Mouse (Mus musculus): ENCODE data around the gene Slc22a13. TPM values are rescaled to one million over a fixed set of nuclear protein-coding genes. Genes with fewer than 3 reads are reported as not detected.

Slc22a13 gene
- total and polyA plus RNA-seq, 2 experiments from 2014 or later: not detected

DNA sequence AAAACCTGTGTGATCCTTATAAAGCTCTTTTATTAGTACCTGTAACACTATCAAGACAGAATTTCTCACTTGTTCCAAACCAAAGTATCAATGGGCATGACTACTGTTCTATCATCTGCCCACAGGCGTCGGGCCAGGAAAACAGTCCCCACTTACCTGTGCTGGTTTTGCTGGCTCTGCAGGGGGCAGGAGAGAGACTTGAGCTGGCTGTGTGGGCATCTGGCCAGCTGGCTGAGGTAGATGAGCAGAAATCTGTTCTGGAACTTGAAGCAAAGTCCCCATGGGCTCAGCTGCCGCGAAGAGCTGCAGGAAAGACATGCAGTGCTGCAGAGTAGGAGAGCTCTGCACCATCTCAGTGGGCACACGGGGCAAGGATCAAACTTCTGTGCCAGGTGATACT is 37.9 kb upstream of the Slc22a13 start:
- ATAC-seq (ENCODE audit: insufficient read depth, low read depth) (no peak), DNase-seq (ENCODE audit: low spot score) (no peak)
- Histone ChIP-seq H3K9me3 (replicated peaks; ENCODE audit: control insufficient read depth, low read length) (no peaks in the 10 kb centered on the region), H3K27me3 (ENCODE audit: control insufficient read depth, insufficient read depth, low read length) (no peaks in the 10 kb centered on the region), H3K36me3 (replicated peaks; ENCODE audit: control insufficient read depth, insufficient read depth, low read length) (peaks cover 61% of the 10 kb centered on the region), H3K4me3 (ENCODE audit: low read depth, low read length) (no peak overlapping the region), H3K4me2 (ENCODE audit: low read depth, low read length) (no peak overlapping the region), H3K4me1 (ENCODE audit: control insufficient read depth, insufficient read depth) (no peaks in the 10 kb centered on the region), H3K9ac (replicated peaks; ENCODE audit: low read depth, low read length) (no peak overlapping the region), H3K27ac (ENCODE audit: low read depth) (no peak overlapping the region)
- 73% methylated on average over 5 of the region's 5 CpGs for WGBS
- no peak for TF ChIP-seq EP300 (IDR thresholded peaks at IDR 0.05; ENCODE audit: low read depth)
- TF ChIP-seq CTCF (IDR thresholded peaks at IDR 0.05; ENCODE audit: low read depth): peak; percentile 30; the same call in 1 of the 2 replicates

DNA sequence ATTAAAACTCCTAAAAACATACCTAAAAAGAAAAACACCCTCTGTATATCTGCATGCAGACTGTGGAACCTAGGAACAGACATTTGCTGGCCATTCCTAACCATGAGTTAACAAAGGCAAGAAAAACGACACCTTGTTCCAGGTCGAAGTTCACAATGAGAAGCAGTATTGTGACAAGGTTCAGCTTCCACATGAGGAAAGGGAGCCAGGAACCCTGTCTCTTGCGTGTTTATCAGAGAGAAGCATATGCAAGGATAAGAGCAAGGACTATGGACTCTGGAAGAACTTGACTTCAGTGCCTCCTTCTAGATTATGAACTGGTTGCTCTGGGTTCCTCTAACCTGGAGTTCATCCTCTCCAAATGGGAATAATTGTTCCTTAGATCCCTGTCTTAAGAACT is 35.1 kb upstream of the Slc22a13 start:
- peaks cover 62% of the 10 kb centered on the region for H3K36me3 ChIP-seq (replicated peaks; ENCODE audit: control insufficient read depth, insufficient read depth, low read length)
- ATAC-seq (ENCODE audit: insufficient read depth, low read depth): no peak
- H3K9ac ChIP-seq (replicated peaks; ENCODE audit: low read depth, low read length): no peak overlapping the region
- no peak overlapping the region for H3K4me2 ChIP-seq (ENCODE audit: low read depth, low read length)
- no peak overlapping the region for H3K27ac ChIP-seq (ENCODE audit: low read depth)
- TF ChIP-seq EP300 (IDR thresholded peaks at IDR 0.05; ENCODE audit: low read depth) (no peak), CTCF (IDR thresholded peaks at IDR 0.05; ENCODE audit: low read depth) (no peak)
- 93% methylated on average over 3 of the region's 3 CpGs for WGBS
- H3K27me3 ChIP-seq (ENCODE audit: control insufficient read depth, insufficient read depth, low read length): no peaks in the 10 kb centered on the region
- H3K9me3 ChIP-seq (replicated peaks; ENCODE audit: control insufficient read depth, low read length): no peaks in the 10 kb centered on the region
- no peaks in the 10 kb centered on the region for H3K4me1 ChIP-seq (ENCODE audit: control insufficient read depth, insufficient read depth)
- no peak overlapping the region for H3K4me3 ChIP-seq (ENCODE audit: low read depth, low read length)
- DNase-seq (ENCODE audit: low spot score): no peak

DNA sequence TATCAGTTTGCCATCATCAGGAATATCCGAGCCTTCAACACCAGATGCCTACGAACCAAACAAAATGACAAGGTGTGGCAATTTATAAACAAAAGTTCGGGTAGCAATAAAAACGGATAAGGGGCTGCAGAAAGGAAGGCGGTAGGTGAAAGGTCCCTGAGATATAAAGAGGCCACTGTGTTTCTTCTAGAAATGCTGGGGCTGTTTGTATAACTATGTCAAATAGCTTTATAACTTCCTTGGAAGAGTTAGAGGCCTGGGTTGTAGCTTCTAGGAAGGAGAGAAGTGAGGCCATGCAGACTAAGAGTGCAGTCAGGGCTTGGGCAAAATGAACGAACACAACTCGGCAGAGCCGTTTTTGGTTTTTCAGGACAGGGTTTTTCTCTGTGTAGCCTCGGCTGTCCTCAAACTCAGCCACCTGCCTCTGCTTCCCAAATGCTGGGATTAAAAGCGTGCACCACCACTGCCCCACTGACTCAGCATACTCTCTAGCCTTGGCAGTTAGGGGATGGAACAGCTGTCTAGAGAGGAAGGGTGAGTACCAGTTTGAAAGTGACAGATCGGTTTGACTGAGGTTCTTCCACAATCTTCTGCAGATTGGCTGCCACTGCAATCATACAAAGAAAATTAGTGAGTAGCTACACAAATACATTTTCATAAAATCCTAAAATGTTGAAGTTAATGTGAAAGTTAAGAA is 32.4 kb upstream of the Slc22a13 start:
- TF ChIP-seq EP300 (IDR thresholded peaks at IDR 0.05; ENCODE audit: low read depth) (no peak), CTCF (IDR thresholded peaks at IDR 0.05; ENCODE audit: low read depth) (no peak)
- WGBS: 85% methylated on average over 11 of the region's 11 CpGs
- Histone ChIP-seq H3K36me3 (replicated peaks; ENCODE audit: control insufficient read depth, insufficient read depth, low read length) (peaks cover 59% of the 10 kb centered on the region), H3K9me3 (replicated peaks; ENCODE audit: control insufficient read depth, low read length) (no peaks in the 10 kb centered on the region), H3K27me3 (ENCODE audit: control insufficient read depth, insufficient read depth, low read length) (no peaks in the 10 kb centered on the region), H3K4me3 (ENCODE audit: low read depth, low read length) (no peak overlapping the region), H3K4me1 (ENCODE audit: control insufficient read depth, insufficient read depth) (no peaks in the 10 kb centered on the region), H3K27ac (ENCODE audit: low read depth) (no peak overlapping the region), H3K9ac (replicated peaks; ENCODE audit: low read depth, low read length) (no peak overlapping the region), H3K4me2 (ENCODE audit: low read depth, low read length) (no peak overlapping the region)
- DNase-seq (ENCODE audit: low spot score) (no peak), ATAC-seq (ENCODE audit: insufficient read depth, low read depth) (no peak)

DNA sequence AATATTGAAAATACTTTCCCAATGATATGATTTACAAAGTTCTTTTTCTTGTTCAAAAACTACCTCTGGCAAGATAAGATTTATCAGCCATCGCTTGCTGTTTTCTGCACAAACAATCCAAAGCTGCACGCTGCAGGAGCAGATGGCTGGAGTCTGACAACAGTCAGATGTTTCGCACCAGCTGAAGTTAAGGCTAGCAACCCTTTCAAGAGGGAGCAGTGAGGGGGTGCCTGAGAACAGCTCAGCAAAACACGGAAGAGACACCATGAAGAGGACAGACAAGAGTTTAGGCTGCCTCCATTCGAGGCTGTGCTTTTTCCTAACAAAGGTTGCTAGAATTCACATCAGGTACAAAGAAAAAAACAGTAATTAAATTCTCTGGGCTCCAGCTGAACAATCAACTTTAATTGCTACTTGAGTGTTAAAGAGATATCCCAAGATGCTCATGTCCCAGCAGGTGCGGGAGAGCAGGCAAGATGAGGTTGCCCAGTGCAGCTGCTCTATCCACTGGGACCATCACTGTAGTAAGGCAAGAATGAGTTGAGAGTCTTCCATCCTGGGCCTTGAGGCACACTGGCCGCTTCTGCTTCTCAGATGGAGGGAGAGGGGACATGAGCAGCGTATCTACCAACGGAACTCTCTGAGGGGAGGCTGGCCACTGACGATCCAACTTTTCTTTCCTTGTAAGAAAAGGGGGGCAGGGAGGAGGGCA is 31.5 kb upstream of the Slc22a13 start:
- Histone ChIP-seq H3K36me3 (replicated peaks; ENCODE audit: control insufficient read depth, insufficient read depth, low read length) (peaks cover 54% of the 10 kb centered on the region), H3K27ac (ENCODE audit: low read depth) (no peak overlapping the region), H3K9ac (replicated peaks; ENCODE audit: low read depth, low read length) (no peak overlapping the region), H3K4me3 (ENCODE audit: low read depth, low read length) (no peak overlapping the region), H3K27me3 (ENCODE audit: control insufficient read depth, insufficient read depth, low read length) (no peaks in the 10 kb centered on the region), H3K4me1 (ENCODE audit: control insufficient read depth, insufficient read depth) (no peaks in the 10 kb centered on the region), H3K9me3 (replicated peaks; ENCODE audit: control insufficient read depth, low read length) (no peaks in the 10 kb centered on the region), H3K4me2 (ENCODE audit: low read depth, low read length) (no peak overlapping the region)
- TF ChIP-seq CTCF (IDR thresholded peaks at IDR 0.05; ENCODE audit: low read depth) (no peak), EP300 (IDR thresholded peaks at IDR 0.05; ENCODE audit: low read depth) (no peak)
- DNase-seq (ENCODE audit: low spot score) (no peak), ATAC-seq (ENCODE audit: insufficient read depth, low read depth) (no peak)
- WGBS: 88% methylated on average over 10 of the region's 10 CpGs

DNA sequence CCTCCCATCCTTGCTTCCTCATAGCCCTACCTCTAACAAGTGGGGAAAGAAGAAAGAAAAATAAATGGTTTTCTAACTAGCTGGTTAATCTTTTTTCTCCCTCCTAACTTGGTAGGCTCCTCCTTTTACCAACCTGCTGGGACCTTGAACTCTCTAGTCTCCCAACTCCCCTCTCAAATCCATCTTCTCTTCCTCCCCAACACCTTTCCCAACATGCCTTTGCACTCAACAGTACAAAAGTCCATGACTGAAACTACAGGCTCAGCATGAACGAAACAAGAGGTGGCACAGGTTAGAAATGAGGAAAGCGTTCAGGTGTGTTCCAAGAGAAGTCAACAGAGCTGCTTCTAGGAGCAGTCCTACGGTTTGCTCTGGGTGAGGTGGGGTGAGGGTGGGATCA is 30.4 kb upstream of the Slc22a13 start:
- peaks cover 46% of the 10 kb centered on the region for H3K36me3 ChIP-seq (replicated peaks; ENCODE audit: control insufficient read depth, insufficient read depth, low read length)
- ATAC-seq (ENCODE audit: insufficient read depth, low read depth): no peak

More for the DNA sequence above, 30.4 kb upstream of the Slc22a13 start:
- Histone ChIP-seq H3K27me3 (ENCODE audit: control insufficient read depth, insufficient read depth, low read length) (no peaks in the 10 kb centered on the region), H3K9ac (replicated peaks; ENCODE audit: low read depth, low read length) (no peak overlapping the region), H3K4me3 (ENCODE audit: low read depth, low read length) (no peak overlapping the region), H3K4me2 (ENCODE audit: low read depth, low read length) (no peak overlapping the region), H3K9me3 (replicated peaks; ENCODE audit: control insufficient read depth, low read length) (no peaks in the 10 kb centered on the region), H3K27ac (ENCODE audit: low read depth) (no peak overlapping the region), H3K4me1 (ENCODE audit: control insufficient read depth, insufficient read depth) (no peaks in the 10 kb centered on the region)
- TF ChIP-seq EP300 (IDR thresholded peaks at IDR 0.05; ENCODE audit: low read depth) (no peak), CTCF (IDR thresholded peaks at IDR 0.05; ENCODE audit: low read depth) (no peak)
- 93% methylated on average over 3 of the region's 3 CpGs for WGBS
- DNase-seq (ENCODE audit: low spot score): no peak

Data from heart, postnatal 0 days (tissue).